Mouse (Mus musculus) lung, postnatal 14 days (tissue): Measurements from ENCODE around the gene Mrpl40.
"Not testable (repeated sequence)": the region's sequence is repeated elsewhere in the genome, so short reads cannot be mapped to it uniquely, and the experiment has no call there.

Experiments
- DNase-seq: peaks from one replicate; pipeline ENCODE4 v3.0.0; 2021

The Mrpl40 gene

GRCm38 (mm10) chr16:18876442-18877308 is at the start of gene Mrpl40, which contains the start of gene Hira:
Mrpl40 (minus strand) TSS chr16:18876862.
Hira (plus strand) TSS chr16:18877037.
- peak; percentile 95 for DNase-seq

GRCm38 (mm10) chr16:18921771-18922170 is 45.1 kb upstream of the Mrpl40 start:
- DNase-seq, result no peak

- DNase-seq, result no peak
These were observed 39.4 kb upstream of the Mrpl40 start for GRCm38 (mm10) chr16:18916064-18916463.

- DNase-seq, result no peak
These were observed 29.0 kb upstream of the Mrpl40 start for GRCm38 (mm10) chr16:18905648-18906047.

GRCm38 (mm10) chr16:18896429-18896828 is 19.8 kb upstream of the Mrpl40 start:
- DNase-seq, result no peak

GRCm38 (mm10) chr16:18895249-18895648 is 18.6 kb upstream of the Mrpl40 start:
- no peak for DNase-seq

GRCm38 (mm10) chr16:18893840-18894372 is 17.2 kb upstream of the Mrpl40 start:
- DNase-seq, result no peak

GRCm38 (mm10) chr16:18884044-18884443 is 7.4 kb upstream of the Mrpl40 start:
- DNase-seq, result no peak

GRCm38 (mm10) chr16:18878091-18878720 is 1.5 kb upstream of the Mrpl40 start:
- no peak for DNase-seq

- DNase-seq, result peak; percentile 32
These were observed 876 bp upstream of the Mrpl40 start for GRCm38 (mm10) chr16:18877386-18878090.

- no peak for DNase-seq
These were observed 596 bp downstream of the Mrpl40 start for GRCm38 (mm10) chr16:18876091-18876441.

GRCm38 (mm10) chr16:18870495-18870894 is 6.2 kb downstream of the Mrpl40 start:
- not testable (repeated sequence) for DNase-seq

GRCm38 (mm10) chr16:18860186-18860585 is 16.5 kb downstream of the Mrpl40 start:
- DNase-seq, result peak; percentile 7

GRCm38 (mm10) chr16:18858551-18858950 is 18.1 kb downstream of the Mrpl40 start:
- peak; percentile 12 for DNase-seq

GRCm38 (mm10) chr16:18849521-18850190 is 27.0 kb downstream of the Mrpl40 start:
- not testable (repeated sequence) for DNase-seq

- no peak for DNase-seq
These were observed 30.3 kb downstream of the Mrpl40 start for GRCm38 (mm10) chr16:18846301-18846820.

- no peak for DNase-seq
These were observed 38.3 kb downstream of the Mrpl40 start for GRCm38 (mm10) chr16:18838346-18838745.

GRCm38 (mm10) chr16:18836468-18837208 is 40.0 kb downstream of the Mrpl40 start, which contains the start of the genes 2510002D24Rik and Gm28539:
2510002D24Rik (plus strand) TSS chr16:18836578.
Gm28539 (plus strand) TSS chr16:18836584.
- peak; percentile 97 for DNase-seq

- DNase-seq, result no peak
These were observed 40.6 kb downstream of the Mrpl40 start for GRCm38 (mm10) chr16:18836073-18836467.

- DNase-seq, result no peak
These were observed 43.2 kb downstream of the Mrpl40 start for GRCm38 (mm10) chr16:18833486-18833885.

- no peak for DNase-seq
These were observed 47.6 kb downstream of the Mrpl40 start for GRCm38 (mm10) chr16:18829102-18829501.
